Mouse (Mus musculus): Measurements from ENCODE around the gene Fcamr.

Fcamr gene

GRCm38 (mm10) chr1:130800602-130801001, at the start of gene Fcamr:
Gene Fcamr (plus strand): TSS chr1:130800902.
- DNase-seq: no peak

DNA sequence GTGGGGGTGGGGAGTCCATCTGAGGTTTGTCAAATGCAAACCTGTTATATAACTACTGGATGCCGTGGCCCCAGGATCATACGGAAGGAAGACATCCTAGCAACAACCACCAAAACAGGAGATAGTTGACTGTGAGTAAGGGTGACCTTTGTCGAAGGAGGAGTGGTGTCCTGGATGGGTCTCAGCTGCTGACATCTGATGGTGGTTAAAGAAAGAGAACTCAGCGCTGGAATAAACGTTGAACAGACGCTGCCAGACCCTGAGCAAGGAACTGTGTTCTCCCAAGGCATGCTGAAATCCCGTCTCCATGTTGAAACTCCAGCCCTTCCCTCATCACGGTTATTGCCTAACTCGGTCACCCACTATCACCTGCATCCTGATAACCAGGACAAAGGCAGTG, 41.0 kb upstream of the Fcamr start:
- no peak for DNase-seq

DNA sequence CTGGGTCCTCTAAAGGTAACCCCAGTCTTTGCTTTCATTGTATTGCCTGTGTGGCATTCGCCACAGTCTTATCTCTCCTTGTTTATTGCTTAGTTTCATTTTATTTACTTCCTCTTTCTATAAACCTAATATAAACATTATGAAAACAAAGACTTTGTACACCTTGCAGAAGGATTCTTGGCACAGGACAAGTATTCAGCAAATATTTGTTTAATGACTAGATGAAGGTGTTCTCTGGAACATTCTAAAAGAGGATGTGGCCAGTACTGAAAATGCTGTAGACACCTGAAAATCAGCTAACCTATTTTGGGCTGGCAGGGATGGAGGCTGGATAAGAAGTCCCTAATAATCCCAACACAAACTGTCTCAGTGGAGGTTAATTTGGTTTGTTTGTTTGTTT, 39.1 kb upstream of the Fcamr start:
- no peak for DNase-seq

- DNase-seq: no peak
Observed at GRCm38 (mm10) chr1:130762045-130762760, 38.5 kb upstream of the Fcamr start.

- DNase-seq: no peak
Observed at GRCm38 (mm10) chr1:130764027-130764461, 36.7 kb upstream of the Fcamr start.

GRCm38 (mm10) chr1:130767066-130767465, 33.6 kb upstream of the Fcamr start:
- DNase-seq: peak; percentile 90

DNA sequence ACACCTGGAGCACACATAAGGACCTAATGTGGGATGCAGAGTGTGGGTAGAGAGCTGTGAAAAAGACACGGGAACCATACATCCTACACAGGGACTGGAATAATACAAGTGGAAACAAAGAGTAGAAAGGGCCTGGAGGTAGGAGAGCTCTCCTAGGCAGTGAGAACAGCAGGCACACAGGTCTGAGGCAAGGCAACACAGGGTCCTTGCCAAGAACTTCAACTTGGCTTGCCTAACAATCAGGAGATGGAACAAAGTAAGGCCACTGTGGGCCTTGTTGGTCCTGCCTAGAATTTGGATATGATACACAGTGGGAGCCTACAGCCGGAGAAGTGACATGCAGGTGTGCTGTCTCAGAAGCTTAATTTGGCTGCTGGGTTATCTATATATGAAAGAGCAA, 30.8 kb upstream of the Fcamr start:
- no peak for DNase-seq

GRCm38 (mm10) chr1:130770487-130770886, 30.2 kb upstream of the Fcamr start:
- DNase-seq: peak; percentile 72

GRCm38 (mm10) chr1:130770981-130771494, 29.7 kb upstream of the Fcamr start:
- DNase-seq: no peak

DNA sequence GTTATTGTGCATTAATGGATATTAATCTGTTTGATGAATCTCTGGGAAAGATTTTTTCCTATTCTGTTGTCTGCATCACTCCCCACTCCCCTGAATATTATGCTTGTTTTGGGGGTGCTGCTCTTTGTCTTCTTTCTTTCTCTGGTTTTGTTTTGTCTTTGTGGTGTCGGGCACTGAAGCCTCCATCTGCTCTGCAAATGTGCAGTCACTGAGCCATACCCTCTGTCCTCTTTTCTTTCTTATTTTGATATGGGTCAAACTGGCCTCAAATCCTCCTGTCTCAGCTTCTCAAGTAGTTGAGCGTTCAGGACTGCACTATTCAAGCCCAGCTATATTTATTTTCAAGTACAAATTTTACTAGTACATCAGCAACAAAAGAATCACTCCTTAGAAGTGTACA, 25.5 kb upstream of the Fcamr start:
- DNase-seq: no peak

- DNase-seq: no peak
Observed at GRCm38 (mm10) chr1:130775691-130776331, 24.9 kb upstream of the Fcamr start.

DNA sequence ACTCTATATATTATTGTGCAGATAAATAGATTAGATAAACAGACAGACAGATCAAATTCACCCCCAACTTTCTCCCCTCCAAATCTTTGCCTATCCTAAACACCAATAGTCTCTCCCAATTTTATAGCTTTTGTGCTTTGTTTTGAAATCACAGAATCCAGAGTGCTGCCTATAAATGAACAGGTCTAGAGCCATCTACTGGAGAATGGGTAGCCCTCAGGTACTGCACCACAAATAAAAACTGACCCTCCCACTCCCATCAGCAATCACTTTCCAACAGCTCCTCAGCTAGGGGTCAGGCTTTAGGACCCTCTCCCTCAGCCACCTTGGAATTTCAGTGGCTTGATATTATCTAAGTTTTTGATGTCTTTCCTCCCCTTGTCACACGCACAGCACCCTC, 24.1 kb upstream of the Fcamr start:
- no peak for DNase-seq

DNA sequence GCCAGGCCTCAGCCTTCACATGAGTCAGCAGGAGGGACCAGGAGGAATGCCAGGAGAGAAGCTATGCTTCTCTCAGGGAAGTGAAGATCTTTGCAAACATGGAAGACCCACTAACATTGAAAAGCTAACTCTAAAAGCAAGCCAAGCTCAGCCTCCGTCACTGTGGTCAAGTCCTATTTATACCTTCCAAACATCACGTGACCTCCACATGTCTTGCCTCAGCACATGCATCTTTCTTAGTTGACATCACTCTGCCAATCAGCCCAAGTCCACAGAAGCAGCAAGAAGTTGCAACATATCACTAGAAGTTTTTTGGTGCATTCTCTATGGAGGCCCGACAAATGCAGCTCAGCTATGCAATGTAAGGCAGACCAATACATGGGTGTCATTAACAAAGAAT, 20.8 kb upstream of the Fcamr start:
- no peak for DNase-seq

DNA sequence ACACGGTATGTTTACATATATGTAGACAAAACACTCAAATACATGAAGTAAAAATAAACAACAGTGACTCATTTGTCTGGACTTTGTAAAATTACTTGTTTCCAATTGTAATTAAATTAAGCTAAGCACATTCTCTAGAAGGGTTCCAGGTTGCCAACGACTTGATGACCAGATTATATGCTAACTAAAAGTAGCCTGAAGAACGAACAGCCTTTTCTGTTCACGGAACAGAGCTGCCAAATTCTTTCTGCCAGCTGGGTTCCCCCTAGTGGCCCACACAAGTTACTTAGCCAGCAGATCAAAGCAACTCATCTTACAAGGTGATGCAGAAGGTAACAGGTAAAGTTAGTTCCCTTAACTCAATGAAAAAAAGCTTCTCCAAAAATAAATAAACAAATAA, 16.6 kb upstream of the Fcamr start:
- no peak for DNase-seq

DNA sequence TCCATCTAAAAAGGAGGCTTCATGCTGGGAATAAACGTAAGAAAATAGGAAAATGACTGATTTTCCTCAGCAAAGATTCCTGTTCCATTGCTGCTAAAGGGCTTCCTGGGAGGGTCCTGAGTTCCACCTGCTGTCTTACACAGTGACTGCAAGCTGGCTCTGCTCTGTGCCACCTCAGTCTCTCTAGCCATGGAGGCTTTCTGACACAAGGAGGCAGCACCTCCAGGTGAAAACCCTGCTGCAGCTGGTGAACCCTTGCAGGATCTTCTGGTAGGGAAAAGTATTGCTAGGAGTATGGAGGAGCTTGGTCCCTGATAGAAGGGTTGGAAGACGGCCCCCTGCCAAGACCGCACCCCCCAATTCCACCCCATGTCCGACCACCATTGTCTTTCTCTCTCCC, 13.7 kb upstream of the Fcamr start:
- DNase-seq: no peak

GRCm38 (mm10) chr1:130789512-130790451, 10.9 kb upstream of the Fcamr start:
- DNase-seq: no peak

- no peak for DNase-seq
Observed at GRCm38 (mm10) chr1:130795331-130795730, 5.4 kb upstream of the Fcamr start.

- peak; percentile 69 for DNase-seq
Observed at GRCm38 (mm10) chr1:130796967-130797684, 3.6 kb upstream of the Fcamr start.

GRCm38 (mm10) chr1:130798037-130798436, 2.7 kb upstream of the Fcamr start:
- DNase-seq: peak; percentile 30

GRCm38 (mm10) chr1:130798551-130798950, 2.2 kb upstream of the Fcamr start:
- no peak for DNase-seq

GRCm38 (mm10) chr1:130799399-130799798, 1.3 kb upstream of the Fcamr start:
- DNase-seq: no peak

DNA sequence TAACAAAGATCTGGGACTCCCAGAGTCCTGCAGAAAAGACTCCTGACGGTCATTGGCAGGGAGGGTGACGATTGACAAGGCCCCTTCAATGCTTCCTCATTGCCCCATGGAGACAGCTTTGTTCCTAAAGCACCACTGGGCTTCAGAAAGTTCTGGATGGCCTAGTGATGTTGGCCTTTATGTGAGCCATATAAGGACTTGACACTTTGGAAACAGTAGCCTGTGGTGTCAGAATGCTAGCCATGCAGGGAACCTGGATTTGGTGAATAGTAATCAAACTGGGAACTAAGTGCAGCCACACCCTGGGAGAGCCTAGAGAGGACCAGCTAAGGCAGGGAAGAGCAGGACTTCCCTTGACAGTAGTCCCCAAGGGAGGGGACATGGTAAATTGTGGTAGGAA, 809 bp downstream of the Fcamr start:
- DNase-seq: peak; percentile 72

GRCm38 (mm10) chr1:130802976-130803375, 2.3 kb downstream of the Fcamr start:
- DNase-seq: no peak

All from heart, adult 11 months (tissue).